Mouse (Mus musculus) CH12.LX (cell line): ENCODE results near the gene Acoxl. TPM values are rescaled to one million over a fixed set of nuclear protein-coding genes. Genes with fewer than 3 reads are reported as not detected.

Experiments
- DNase-seq: peaks from one replicate; pipeline ENCODE4 v3.0.0-alpha.2; 2013; ENCODE audit errors: extremely low read depth
- H3K27ac ChIP-seq: 2 replicates; pipeline ENCODE4 v1.5.1; 2012; ENCODE audit warnings: low read depth, mild to moderate bottlenecking, control low read depth, moderate library complexity; ENCODE audit not compliant: insufficient read depth
- H3K27me3 ChIP-seq: replicated peaks from 2 replicates; pipeline ENCODE3; 2012; ENCODE audit warnings: inconsistent platforms
- H3K36me3 ChIP-seq, 2 experiments: replicated peaks in 1 of 2; 2 replicates each; pipeline versions ENCODE3 to v1.6.1; 2012; ENCODE audit warnings: inconsistent platforms in 1 of 2, low read length in 1 of 2, mild to moderate bottlenecking in 1 of 2, mixed read lengths in 1 of 2, moderate library complexity in 1 of 2; ENCODE audit not compliant: control insufficient read depth in 1 of 2, insufficient read depth in 1 of 2
- H3K4me1 ChIP-seq, 2 experiments: 2 replicates each; pipeline ENCODE4 v1.6.1; 2012; ENCODE audit warnings: inconsistent platforms in 1 of 2, moderate library complexity in 1 of 2; ENCODE audit not compliant: insufficient read depth in 2 of 2, control insufficient read depth in 1 of 2
- H3K4me2 ChIP-seq: 2 replicates; pipeline ENCODE4 v1.6.1; 2012; ENCODE audit warnings: low read depth, mild to moderate bottlenecking, control low read depth; ENCODE audit not compliant: poor library complexity, insufficient read depth, severe bottlenecking
- H3K4me3 ChIP-seq, 3 experiments: fragments of 150-350 bp in 1 of 3; sonication (generic) in 1 of 3; replicated peaks in 1 of 3; 2 replicates each; pipeline versions ENCODE3 to v1.5.1; 2011 to 2012; ENCODE audit warnings: low read depth in 2 of 3, low read length in 2 of 3, mild to moderate bottlenecking in 2 of 3, moderate library complexity in 2 of 3, control low read depth in 1 of 3, improper control_type of control experiment in 1 of 3, inconsistent platforms in 1 of 3, mixed read lengths in 1 of 3; ENCODE audit not compliant: poor library complexity in 1 of 3
- H3K79me2 ChIP-seq: replicated peaks from 2 replicates; pipeline ENCODE4 v1.6.1; 2012; ENCODE audit warnings: mild to moderate bottlenecking, moderate library complexity; ENCODE audit not compliant: control insufficient read depth, poor library complexity, insufficient read depth, severe bottlenecking; ENCODE audit errors: extremely low read depth
- H3K9ac ChIP-seq: 2 replicates; pipeline ENCODE4 v1.6.1; 2012; ENCODE audit warnings: low read depth, mild to moderate bottlenecking, control low read depth, moderate library complexity; ENCODE audit not compliant: insufficient read depth
- H3K9me3 ChIP-seq: replicated peaks from 2 replicates; pipeline ENCODE3; 2012; ENCODE audit warnings: low read length, inconsistent platforms, mixed read lengths
- BHLHE40 ChIP-seq: IDR thresholded peaks from 2 replicates; pipeline ENCODE4 v1.6.1; 2011; ENCODE audit warnings: mild to moderate bottlenecking, low read depth, low read length, improper control_type of control experiment
- CHD1 ChIP-seq: IDR thresholded peaks from 2 replicates; pipeline ENCODE4 v1.6.1; 2012; ENCODE audit warnings: low read depth, low read length, improper control_type of control experiment, inconsistent platforms
- CHD2 ChIP-seq: IDR thresholded peaks from 2 replicates; pipeline ENCODE4 v1.6.1; 2011; ENCODE audit warnings: low read length, improper control_type of control experiment
- EP300 ChIP-seq: IDR thresholded peaks from 2 replicates; pipeline ENCODE4 v1.6.1; 2011; ENCODE audit warnings: low read length, improper control_type of control experiment
- ETS1 ChIP-seq: conservative IDR thresholded peaks from 2 replicates; pipeline ENCODE4 v1.6.1; 2012; ENCODE audit warnings: low read depth, mild to moderate bottlenecking, inconsistent platforms, low read length, improper control_type of control experiment, moderate library complexity
- IRF4 ChIP-seq: IDR thresholded peaks from 2 replicates; pipeline ENCODE4 v1.6.1; 2014; ENCODE audit warnings: low read depth, mild to moderate bottlenecking, inconsistent platforms, low read length, improper control_type of control experiment
- JUN ChIP-seq: IDR thresholded peaks from 2 replicates; pipeline ENCODE4 v1.6.1; 2011; ENCODE audit warnings: low read depth, mild to moderate bottlenecking, low read length, improper control_type of control experiment, moderate library complexity; ENCODE audit not compliant: insufficient read depth
- JUND ChIP-seq: conservative IDR thresholded peaks from 2 replicates; pipeline ENCODE4 v1.6.1; 2011; ENCODE audit warnings: low read depth, low read length, improper control_type of control experiment
- KAT2A ChIP-seq: IDR thresholded peaks from 2 replicates; pipeline ENCODE4 v1.6.1; 2012; ENCODE audit warnings: low read length, improper control_type of control experiment, inconsistent platforms; ENCODE audit not compliant: insufficient replicate concordance
- MAFK ChIP-seq: IDR thresholded peaks from 2 replicates; pipeline ENCODE4 v1.6.1; 2011; ENCODE audit warnings: low read length, improper control_type of control experiment; ENCODE audit not compliant: insufficient replicate concordance
- MAX ChIP-seq: IDR thresholded peaks from 2 replicates; pipeline ENCODE4 v1.6.1; 2011; ENCODE audit warnings: low read length, improper control_type of control experiment
- MEF2A ChIP-seq: IDR thresholded peaks from 2 replicates; pipeline ENCODE4 v1.6.1; 2014; ENCODE audit warnings: low read depth, mild to moderate bottlenecking, inconsistent platforms, low read length, improper control_type of control experiment, borderline replicate concordance
- MXI1 ChIP-seq: IDR thresholded peaks from 2 replicates; pipeline ENCODE4 v1.6.1; 2011; ENCODE audit warnings: mild to moderate bottlenecking, low read depth, low read length, improper control_type of control experiment
- NELFE ChIP-seq: IDR thresholded peaks from 2 replicates; pipeline ENCODE4 v1.6.1; 2011; ENCODE audit warnings: low read depth, low read length, improper control_type of control experiment
- NRF1 ChIP-seq: IDR thresholded peaks from 2 replicates; pipeline ENCODE4 v1.6.1; 2014; ENCODE audit warnings: low read depth, mild to moderate bottlenecking, inconsistent platforms, low read length, improper control_type of control experiment, moderate library complexity
- PAX5 ChIP-seq: IDR thresholded peaks from 2 replicates; pipeline ENCODE4 v1.6.1; 2012; ENCODE audit warnings: low read length, inconsistent platforms, mixed read lengths
- SIN3A ChIP-seq: IDR thresholded peaks from 2 replicates; pipeline ENCODE4 v1.6.1; 2012; ENCODE audit warnings: low read length, improper control_type of control experiment, inconsistent platforms
- SMC3 ChIP-seq: IDR thresholded peaks from 2 replicates; pipeline ENCODE4 v1.6.1; 2011; ENCODE audit warnings: low read depth, low read length, improper control_type of control experiment
- TCF12 ChIP-seq: IDR thresholded peaks from 2 replicates; pipeline ENCODE4 v1.6.1; 2014; ENCODE audit warnings: low read depth, mild to moderate bottlenecking, inconsistent platforms, low read length, improper control_type of control experiment
- USF1 ChIP-seq: IDR thresholded peaks from 2 replicates; pipeline ENCODE4 v1.6.1; 2014; ENCODE audit warnings: low read depth, mild to moderate bottlenecking, inconsistent platforms, low read length, improper control_type of control experiment
- USF2 ChIP-seq: conservative IDR thresholded peaks from 2 replicates; pipeline ENCODE4 v1.6.1; 2011; ENCODE audit warnings: low read depth, low read length, improper control_type of control experiment
- ZC3H11A ChIP-seq: IDR thresholded peaks from 2 replicates; pipeline ENCODE4 v1.6.1; 2012; ENCODE audit warnings: low read depth, mild to moderate bottlenecking, inconsistent platforms, low read length, improper control_type of control experiment
- ZMIZ1 ChIP-seq: IDR thresholded peaks from 2 replicates; pipeline ENCODE4 v1.6.1; 2012; ENCODE audit warnings: low read depth, mild to moderate bottlenecking, inconsistent platforms, low read length, improper control_type of control experiment
- ZNF384 ChIP-seq: IDR thresholded peaks from 2 replicates; pipeline ENCODE4 v1.6.1; 2012; ENCODE audit warnings: low read depth, low read length, improper control_type of control experiment, inconsistent platforms
- dilution Hi-C: fragments of 300-500 bp; cut with MboI; formaldehyde crosslinking; loops from 2 replicates; pipeline ENCODE4 v1.14.3; 2020; ENCODE audit warnings: low sequenced_read_pairs; ENCODE audit not compliant: extremely low pct_unique_long_range_greater_than_20kb, extremely low pct_ligation_motif_present
- in situ Hi-C: fragments of 300-500 bp; cut with MboI; formaldehyde crosslinking; loops from 3 replicates; pipeline ENCODE4 v1.14.3; 2019; ENCODE audit warnings: low sequenced_read_pairs, low pct_ligation_motif_present, low pct_unique_long_range_greater_than_20kb, mixed read lengths
- polyA plus RNA-seq: library from polyadenylated mRNA; unstranded; fragments of >175 nt; gene quantifications from 2 replicates; pipeline ENCODE4 v1.2.1, GENCODE M21; 2012; ENCODE audit warnings: low read depth; ENCODE audit not compliant: insufficient read length
- total RNA-seq, 2 experiments: library from RNA; depleted of rRNA; stranded (reverse); fragments of 300-350 nt in 1 of 2; fragments of >200 nt in 1 of 2; gene quantifications; 2 replicates each; pipeline ENCODE4 v1.2.3; 2012 to 2014

The Acoxl gene
- total and polyA plus RNA-seq, 3 experiments, result 0.25 to 0.43 TPM; not detected in 1

DNA sequence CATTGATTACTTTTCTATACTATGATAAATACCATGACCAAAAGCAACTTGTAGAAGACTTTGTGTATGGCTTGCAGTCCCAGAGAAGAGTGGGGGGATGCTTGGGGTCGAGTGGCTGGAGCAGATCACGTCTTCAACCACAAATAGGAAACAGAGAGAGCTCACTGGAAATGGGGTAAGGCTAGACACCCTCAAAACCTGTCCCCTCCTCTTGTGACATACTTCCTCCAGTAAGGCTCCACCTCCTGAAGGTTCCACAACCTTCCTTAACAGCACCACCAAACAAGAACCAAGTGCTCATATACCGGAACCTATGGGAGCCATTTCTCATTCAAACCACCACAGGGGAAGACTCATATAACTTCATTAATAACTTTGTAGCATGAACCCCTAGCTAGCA is 331.9 kb downstream of the Acoxl start:
- H3K9ac ChIP-seq, result no peak overlapping the region
- no peaks in the 10 kb centered on the region for H3K36me3 ChIP-seq
- H3K4me3 ChIP-seq, result no peak overlapping the region
- H3K4me1 ChIP-seq, result peaks cover 13 to 38% of the 10 kb centered on the region in 2 experiments
- no peak for DNase-seq
- peaks cover 5% of the 10 kb centered on the region for H3K9me3 ChIP-seq
- in situ Hi-C loops, result no loop called here
- H3K79me2 ChIP-seq, result no peaks in the 10 kb centered on the region
- no peaks in the 10 kb centered on the region for H3K27me3 ChIP-seq
- H3K27ac ChIP-seq, result no peak overlapping the region
- TF ChIP-seq ZC3H11A (no peak), MAFK (no peak), JUN (no peak), JUND (no peak), IRF4 (no peak), ETS1 (no peak), CHD1 (no peak), MEF2A (no peak), TCF12 (no peak), USF1 (no peak), NELFE (no peak), SIN3A (no peak), ZMIZ1 (no peak), MAX (no peak), KAT2A (no peak)
- TF ChIP-seq, all 38 proteins: peak for 0
- dilution Hi-C loops, result no loop called here
- H3K4me2 ChIP-seq, result no peak overlapping the region

DNA sequence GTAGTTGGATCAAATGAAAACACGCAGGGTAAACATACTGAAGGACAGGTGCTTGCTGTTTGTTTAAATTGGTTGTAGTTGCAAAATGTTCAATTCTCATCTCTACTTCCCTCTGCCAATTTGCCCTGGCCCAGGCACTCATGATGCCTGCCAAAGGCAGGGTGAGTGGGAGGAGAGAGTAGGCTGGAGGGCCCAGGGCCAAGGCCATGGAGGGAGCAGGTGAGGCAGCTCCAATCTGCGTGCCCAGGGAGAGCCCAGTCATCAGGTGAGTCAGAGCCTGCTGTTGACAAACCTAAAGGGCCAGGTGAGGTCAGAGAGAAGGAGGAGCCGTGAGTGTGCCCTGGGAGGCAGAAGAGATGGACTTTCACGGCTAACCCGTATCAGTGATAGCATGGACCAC is 333.6 kb downstream of the Acoxl start:
- no peak for DNase-seq
- in situ Hi-C loops (no loop called here), dilution Hi-C loops (no loop called here)
- H3K4me3 ChIP-seq, result no peak overlapping the region
- H3K79me2 ChIP-seq, result no peaks in the 10 kb centered on the region
- H3K4me2 ChIP-seq, result no peak overlapping the region
- no peak overlapping the region for H3K27ac ChIP-seq
- TF ChIP-seq ZNF384 (no peak), JUN (no peak), MEF2A (no peak), EP300 (no peak), NRF1 (no peak), KAT2A (no peak), PAX5 (no peak), USF2 (no peak), MXI1 (no peak), USF1 (no peak), BHLHE40 (no peak), SMC3 (no peak), CHD2 (no peak)
- H3K4me1 ChIP-seq, result peaks cover 19 to 44% of the 10 kb centered on the region in 2 experiments
- H3K9me3 ChIP-seq, result peaks cover 5% of the 10 kb centered on the region
- H3K27me3 ChIP-seq, result peaks cover 2% of the 10 kb centered on the region
- no peaks in the 10 kb centered on the region for H3K36me3 ChIP-seq
- no peak overlapping the region for H3K9ac ChIP-seq
